Mouse (Mus musculus) limb, embryonic 10.5 days (tissue): ENCODE measurements around the gene Cpne9. TPM values are rescaled to one million over a fixed set of nuclear protein-coding genes. Genes with fewer than 3 reads are reported as not detected.

Source experiments
- DNase-seq: peaks from one replicate; pipeline ENCODE4 v3.0.0-alpha.2; 2017; ENCODE audit warnings: low spot score
- H3K27ac ChIP-seq: fragments of 300-500 bp; sonication (generic); 2 replicates; pipeline ENCODE4 v1.5.1; 2016; ENCODE audit warnings: mild to moderate bottlenecking
- H3K27me3 ChIP-seq: fragments of 300-500 bp; sonication (generic); 2 replicates; pipeline ENCODE4 v1.6.1; 2016; ENCODE audit warnings: low read depth, mild to moderate bottlenecking; ENCODE audit not compliant: poor library complexity, severe bottlenecking
- H3K36me3 ChIP-seq: fragments of 300-500 bp; sonication (generic); 2 replicates; pipeline ENCODE4 v1.6.1; 2016; ENCODE audit warnings: mild to moderate bottlenecking, moderate library complexity
- H3K4me1 ChIP-seq: fragments of 300-500 bp; sonication (generic); 2 replicates; pipeline ENCODE4 v1.6.1; 2016
- H3K4me3 ChIP-seq: fragments of 300-500 bp; sonication (generic); 2 replicates; pipeline ENCODE4 v1.5.1; 2016; ENCODE audit warnings: mild to moderate bottlenecking, moderate library complexity
- H3K9me3 ChIP-seq: fragments of 300-500 bp; sonication (generic); replicated peaks from 2 replicates; pipeline ENCODE4 v1.6.1; 2016; ENCODE audit warnings: mild to moderate bottlenecking
- WGBS: fragments of 180-500 bp; shearing (Covaris S2); methylation state at CpG from one replicate; pipeline ENCODE4 v1.1.7; 2016; 5-methylcytosine and 5-hydroxymethylcytosine counted together
- polyA plus RNA-seq: library from polyadenylated mRNA; unstranded; fragments of >200 nt; fragmentation: Nextera tagmentation; extraction: Ambion mirVana; gene quantifications from 2 replicates; pipeline ENCODE4 v1.2.1, GENCODE M21; 2016

Cpne9 gene
- polyA plus RNA-seq, 1 experiment from 2014 or later = 0.06 TPM

GRCm38 (mm10) chr6:113352820-113353219, 70.7 kb downstream of the Cpne9 start:
- H3K4me1 ChIP-seq = no peaks in the 10 kb centered on the region
- WGBS = 73% methylated on average over 3 of the region's 3 CpGs

DNA sequence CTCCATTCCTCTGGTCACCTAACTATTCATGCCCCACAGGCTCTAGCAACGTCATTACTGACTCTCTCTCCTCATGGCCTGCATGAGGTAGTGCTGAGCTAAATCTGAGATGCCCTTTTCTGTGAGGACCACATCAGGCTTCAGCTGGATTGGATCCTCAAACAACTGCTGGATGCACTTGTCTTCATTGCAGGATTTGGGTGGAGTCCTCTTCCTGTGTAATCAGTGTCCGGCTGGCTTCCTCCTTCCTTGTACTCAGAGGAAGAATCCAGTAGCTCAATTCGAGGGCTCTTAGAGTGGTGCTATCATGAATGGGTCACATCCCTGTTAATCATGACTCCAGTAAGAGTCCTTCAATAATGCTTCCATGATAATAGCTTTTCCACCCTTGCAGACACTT, 71.6 kb downstream of the Cpne9 start:
- Histone ChIP-seq H3K4me3 (no peak overlapping the region), H3K27ac (no peak overlapping the region), H3K27me3 (no peaks in the 10 kb centered on the region), H3K4me1 (no peaks in the 10 kb centered on the region), H3K36me3 (no peaks in the 10 kb centered on the region), H3K9me3 (no peaks in the 10 kb centered on the region)
- WGBS = 76% methylated on average over 3 of the region's 3 CpGs
- DNase-seq = no peak

More at GRCm38 (mm10) chr6:113352820-113353219, 70.7 kb downstream of the Cpne9 start:
- no peaks in the 10 kb centered on the region for H3K9me3 ChIP-seq
- no peaks in the 10 kb centered on the region for H3K27me3 ChIP-seq
- H3K27ac ChIP-seq = no peak overlapping the region
- DNase-seq = no peak
- H3K36me3 ChIP-seq = no peaks in the 10 kb centered on the region
- H3K4me3 ChIP-seq = no peak overlapping the region

Other genes starting within 250 kb of the Cpne9 start
- gene Thumpd3, start 236.1 kb upstream of the Cpne9 start, polyA plus RNA-seq = 59.5 and 66.5 TPM in 2 replicates
- gene Setd5, start 204.9 kb upstream of the Cpne9 start, polyA plus RNA-seq = 86.2 and 92.0 TPM in 2 replicates
- gene Lhfpl4, start 86.9 kb upstream of the Cpne9 start, polyA plus RNA-seq = 1.3 and 1.5 TPM in 2 replicates
- 45.5 and 48.9 TPM in 2 replicates for gene Mtmr14, start 44.5 kb upstream of the Cpne9 start, polyA plus RNA-seq
- 26.1 and 28.0 TPM in 2 replicates for gene Brpf1, start 24.8 kb downstream of the Cpne9 start, polyA plus RNA-seq
- gene Ogg1, start 44.7 kb downstream of the Cpne9 start, polyA plus RNA-seq = 19.1 and 19.5 TPM in 2 replicates
- gene Camk1, start 61.7 kb downstream of the Cpne9 start, polyA plus RNA-seq = 41.3 and 53.9 TPM in 2 replicates
- gene Tada3, start 95.6 kb downstream of the Cpne9 start, polyA plus RNA-seq = 47.2 and 53.4 TPM in 2 replicates
- 383 and 393 TPM in 2 replicates for gene Arpc4, start 95.8 kb downstream of the Cpne9 start, polyA plus RNA-seq
- gene Ttll3, start 107.0 kb downstream of the Cpne9 start, polyA plus RNA-seq = 2.7 and 4.1 TPM in 2 replicates
- 37.9 and 40.8 TPM in 2 replicates for gene Rpusd3, start 137.0 kb downstream of the Cpne9 start, polyA plus RNA-seq
- not detected in 2 replicates for gene Cidec, start 153.5 kb downstream of the Cpne9 start, polyA plus RNA-seq
- gene Jagn1, start 160.3 kb downstream of the Cpne9 start, polyA plus RNA-seq = 90.3 and 98.5 TPM in 2 replicates
- gene Il17re, start 176.2 kb downstream of the Cpne9 start, polyA plus RNA-seq = 2.2 and 2.3 TPM in 2 replicates
- 3.4 and 4.0 TPM in 2 replicates for gene Il17rc, start 189.1 kb downstream of the Cpne9 start, polyA plus RNA-seq
- 16.2 and 17.4 TPM in 2 replicates for gene Creld1, start 201.0 kb downstream of the Cpne9 start, polyA plus RNA-seq
- gene Prrt3, start 219.6 kb downstream of the Cpne9 start, polyA plus RNA-seq = 0.60 and 0.73 TPM in 2 replicates
- gene Emc3, start 249.3 kb downstream of the Cpne9 start, polyA plus RNA-seq = 75.8 and 75.9 TPM in 2 replicates
- 21.6 and 21.9 TPM in 2 replicates for gene Fancd2, start 249.4 kb downstream of the Cpne9 start, polyA plus RNA-seq